Mouse (Mus musculus): Measurements from ENCODE around the gene Arpc2. TPM values are rescaled to one million over a fixed set of nuclear protein-coding genes. Genes with fewer than 3 reads are reported as not detected.

The Arpc2 gene
- polyA plus RNA-seq, 1 experiment from 2014 or later, result 405 TPM

- ATAC-seq (ENCODE audit: low FRiP score), result no peak
- Histone ChIP-seq H3K27me3 (peaks cover 17% of the 10 kb centered on the region), H3K4me3 (no peak overlapping the region), H3K4me1 (replicated peaks) (peaks cover 13% of the 10 kb centered on the region), H3K4me2 (no peak overlapping the region), H3K9me3 (no peaks in the 10 kb centered on the region), H3K9ac (no peak overlapping the region), H3K36me3 (no peaks in the 10 kb centered on the region), H3K27ac (no peak overlapping the region)
- WGBS, result 80% methylated on average over 10 of the region's 10 CpGs
Observed at GRCm38 (mm10) chr1:74308001-74308964, 72.4 kb downstream of the Arpc2 start.

- Histone ChIP-seq H3K9ac (no peak overlapping the region), H3K4me2 (no peak overlapping the region), H3K36me3 (no peaks in the 10 kb centered on the region), H3K4me1 (replicated peaks) (no peaks in the 10 kb centered on the region), H3K27ac (no peak overlapping the region), H3K27me3 (0 out of 2 replicates have a peak, but pooled peaks cover 4% of the 10 kb centered on the region), H3K4me3 (no peak overlapping the region), H3K9me3 (no peaks in the 10 kb centered on the region)
- 69% methylated on average over 3 of the region's 3 CpGs for WGBS
- ATAC-seq (ENCODE audit: low FRiP score), result no peak
Observed at GRCm38 (mm10) chr1:74309767-74310166, 73.9 kb downstream of the Arpc2 start.

- Histone ChIP-seq H3K9me3 (no peaks in the 10 kb centered on the region), H3K9ac (no peak overlapping the region), H3K27me3 (no peaks in the 10 kb centered on the region), H3K4me3 (no peak overlapping the region), H3K4me2 (no peak overlapping the region), H3K36me3 (no peaks in the 10 kb centered on the region), H3K27ac (no peak overlapping the region), H3K4me1 (replicated peaks) (no peaks in the 10 kb centered on the region; the same call in 1 of the 2 replicates)
- ATAC-seq (ENCODE audit: low FRiP score), result peak; percentile 54; the same call in 1 of the 2 replicates
- 6% methylated on average over 3 of the region's 3 CpGs for WGBS
Observed at GRCm38 (mm10) chr1:74313049-74313692, 77.3 kb downstream of the Arpc2 start.

GRCm38 (mm10) chr1:74314796-74315195, 78.9 kb downstream of the Arpc2 start:
- no peak overlapping the region for H3K9ac ChIP-seq
- H3K27ac ChIP-seq, result no peak overlapping the region
- ATAC-seq (ENCODE audit: low FRiP score), result no peak
- no peak overlapping the region for H3K4me3 ChIP-seq
- no peaks in the 10 kb centered on the region for H3K27me3 ChIP-seq
- WGBS, result 95% methylated on average over 3 of the region's 3 CpGs
- no peaks in the 10 kb centered on the region for H3K36me3 ChIP-seq
- H3K9me3 ChIP-seq, result no peaks in the 10 kb centered on the region
- H3K4me2 ChIP-seq, result no peak overlapping the region
- H3K4me1 ChIP-seq (replicated peaks), result no peaks in the 10 kb centered on the region; the same call in 1 of the 2 replicates

GRCm38 (mm10) chr1:74316114-74316827, 80.4 kb downstream of the Arpc2 start:
- Histone ChIP-seq H3K9ac (no peak overlapping the region), H3K27ac (no peak overlapping the region), H3K4me2 (no peak overlapping the region), H3K36me3 (no peaks in the 10 kb centered on the region), H3K9me3 (no peaks in the 10 kb centered on the region), H3K4me1 (replicated peaks) (no peaks in the 10 kb centered on the region; the same call in 1 of the 2 replicates), H3K4me3 (no peak overlapping the region), H3K27me3 (no peaks in the 10 kb centered on the region)
- 81% methylated on average over 4 of the region's 4 CpGs for WGBS
- no peak for ATAC-seq (ENCODE audit: low FRiP score)

MicroRNAs within 50 kb of the gene (microRNA counts, 519-probe panel; counts per million panel counts)
- microRNA mmu-miR-1928, result 1,872 counts per million, percentile 10 among the panel's probes with 10 or more counts

Small RNA genes within 50 kb of the gene (microRNA-seq; reads per million reads assigned to microRNA genes)
- not detected for gene Mir1928

Other genes with a start within 250 kb of the Arpc2 start
- gene Tns1, start 111.6 kb upstream of the Arpc2 start, polyA plus RNA-seq (2015; fragmentation: Nextera tagmentation; extraction: Ambion mirVana), result 10.3 and 13.0 TPM in 2 replicates
- gene Rufy4, start 110.5 kb upstream of the Arpc2 start, polyA plus RNA-seq (2015; fragmentation: Nextera tagmentation; extraction: Ambion mirVana), result 0.57 and 0.60 TPM in 2 replicates
- 0.10 and 0.17 TPM in 2 replicates for gene Cxcr2, start 82.1 kb upstream of the Arpc2 start, polyA plus RNA-seq (2015; fragmentation: Nextera tagmentation; extraction: Ambion mirVana)
- gene Cxcr1, start 41.5 kb upstream of the Arpc2 start, polyA plus RNA-seq (2015; fragmentation: Nextera tagmentation; extraction: Ambion mirVana), result not detected in 2 replicates
- 0.42 TPM in 1 of 2 replicates, not detected in the other for gene Gpbar1, start 42.5 kb downstream of the Arpc2 start, polyA plus RNA-seq (2015; fragmentation: Nextera tagmentation; extraction: Ambion mirVana)
- 199 and 206 TPM in 2 replicates for gene Aamp, start 48.7 kb downstream of the Arpc2 start, polyA plus RNA-seq (2015; fragmentation: Nextera tagmentation; extraction: Ambion mirVana)
- gene Pnkd, start 48.8 kb downstream of the Arpc2 start, polyA plus RNA-seq (2015; fragmentation: Nextera tagmentation; extraction: Ambion mirVana), result 98.2 and 102 TPM in 2 replicates
- gene Tmbim1, start 69.5 kb downstream of the Arpc2 start, polyA plus RNA-seq (2015; fragmentation: Nextera tagmentation; extraction: Ambion mirVana), result 7.8 and 8.6 TPM in 2 replicates
- gene Catip, start 126.0 kb downstream of the Arpc2 start, polyA plus RNA-seq (2015; fragmentation: Nextera tagmentation; extraction: Ambion mirVana), result 0.80 and 1.6 TPM in 2 replicates
- gene Slc11a1, start 139.1 kb downstream of the Arpc2 start, polyA plus RNA-seq (2015; fragmentation: Nextera tagmentation; extraction: Ambion mirVana), result 2.4 and 2.5 TPM in 2 replicates
- gene Ctdsp1, start 155.4 kb downstream of the Arpc2 start, polyA plus RNA-seq (2015; fragmentation: Nextera tagmentation; extraction: Ambion mirVana), result 18.5 and 19.8 TPM in 2 replicates
- gene Vil1, start 173.3 kb downstream of the Arpc2 start, polyA plus RNA-seq (2015; fragmentation: Nextera tagmentation; extraction: Ambion mirVana), result 0.16 and 0.18 TPM in 2 replicates